Mouse (Mus musculus) embryo, embryonic 10.5 days (tissue): ENCODE measurements at regions not wholly inside any gene's neighbourhood (a gene's known extent, or its start where the extent isn't known, plus 50 kb on each side); places are given as distances from the start of the nearest gene placed in this dataset.
A peak's percentile ranks its signal among the peaks of the same experiment; 100 is the strongest.

ENCODE experiments used
- DNase-seq: peaks from one replicate; pipeline ENCODE4 v3.0.0-alpha.2; 2015; ENCODE audit warnings: low spot score

DNA sequence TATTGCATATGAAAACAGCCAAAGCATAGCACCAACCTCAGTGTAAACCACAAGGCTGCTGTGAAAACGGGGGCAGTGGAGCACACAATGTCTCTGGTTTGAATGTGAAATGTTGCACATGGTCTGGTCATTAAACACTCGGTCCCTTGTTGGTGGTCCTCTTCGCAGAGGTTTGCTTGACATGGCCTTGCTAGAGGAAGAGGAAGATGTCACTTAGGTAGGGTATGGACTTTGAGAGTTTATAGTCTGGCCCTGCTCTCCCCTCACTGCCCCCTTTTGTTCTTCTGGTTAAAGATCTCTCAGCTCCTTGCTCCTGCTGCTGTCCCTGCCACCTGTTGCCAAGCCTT lies 125.9 kb upstream of the Ift57 start:
- no peak for DNase-seq

GRCm38 (mm10) chr16:49578976-49579375 lies 120.1 kb upstream of the Ift57 start:
- DNase-seq, result no peak

GRCm38 (mm10) chr16:49580708-49581107 lies 118.3 kb upstream of the Ift57 start:
- DNase-seq, result no peak

DNA sequence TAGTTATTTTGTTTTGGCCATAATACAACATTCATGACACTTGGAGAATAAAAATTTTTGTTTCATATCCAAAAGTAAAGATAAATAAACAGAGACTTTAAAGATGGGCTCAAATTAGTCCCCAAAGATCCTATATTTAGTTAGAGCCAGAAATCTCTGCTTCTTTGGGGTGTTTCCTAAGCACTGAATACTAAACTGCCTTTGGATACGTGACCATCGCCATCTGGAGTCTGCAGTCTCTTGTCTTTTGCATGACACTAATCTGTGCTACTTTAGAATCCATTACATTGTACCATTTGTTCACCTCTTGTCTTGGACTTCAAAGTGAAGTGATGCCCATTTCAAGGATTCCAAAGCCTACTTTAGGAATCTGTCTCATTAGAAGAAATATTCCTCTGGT lies 92.5 kb upstream of the Ift57 start:
- DNase-seq, result no peak

GRCm38 (mm10) chr16:49614801-49615200 lies 84.2 kb upstream of the Ift57 start:
- no peak for DNase-seq

- no peak for DNase-seq
Measured at GRCm38 (mm10) chr16:49615342-49616020, 83.6 kb upstream of the Ift57 start.

- DNase-seq, result peak; percentile 9
Measured at GRCm38 (mm10) chr16:49616263-49616872, 82.7 kb upstream of the Ift57 start.

DNA sequence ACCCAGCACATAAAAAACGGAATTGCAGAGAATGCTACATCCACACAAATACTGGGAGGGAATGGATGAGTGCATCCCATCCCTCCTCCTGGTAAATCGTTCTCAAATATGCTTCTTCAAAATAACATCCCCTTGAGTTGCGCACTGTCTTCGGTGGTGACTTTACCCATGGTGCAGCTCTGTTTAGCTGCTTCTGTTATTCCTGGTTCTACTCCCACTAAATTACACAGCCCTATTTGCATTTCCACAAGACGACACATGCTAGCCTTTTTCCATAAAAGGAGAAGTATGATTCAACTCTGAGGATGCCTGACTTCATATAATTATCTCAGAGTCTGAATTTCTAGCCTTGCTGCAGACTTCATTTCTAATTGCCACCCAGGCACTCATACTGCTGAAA lies 65.5 kb upstream of the Ift57 start:
- no peak for DNase-seq

- no peak for DNase-seq
Measured at GRCm38 (mm10) chr16:49635506-49635905, 63.5 kb upstream of the Ift57 start.

DNA sequence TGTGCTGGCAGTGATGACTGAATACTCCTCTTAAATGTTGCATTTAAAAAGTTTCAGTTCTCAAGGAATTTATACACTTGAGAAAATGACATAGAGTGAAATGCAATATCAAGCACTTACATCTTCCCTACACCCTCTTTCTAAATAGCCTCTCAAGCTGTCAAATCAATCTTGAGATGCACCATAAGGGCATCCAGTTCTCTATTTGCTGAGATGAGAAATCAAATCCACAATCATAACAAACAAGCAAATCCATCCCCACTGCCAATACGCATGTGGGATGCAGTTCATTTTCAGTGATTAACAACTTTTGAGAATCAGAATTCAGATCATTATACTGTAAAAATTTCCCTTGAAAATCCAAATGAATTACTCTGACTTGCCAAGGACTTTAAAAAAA lies 62.6 kb upstream of the Ift57 start:
- no peak for DNase-seq

- no peak for DNase-seq
Measured at GRCm38 (mm10) chr16:49642696-49643095, 56.3 kb upstream of the Ift57 start.

- no peak for DNase-seq
Measured at GRCm38 (mm10) chr16:49644416-49644815, 54.6 kb upstream of the Ift57 start.

DNA sequence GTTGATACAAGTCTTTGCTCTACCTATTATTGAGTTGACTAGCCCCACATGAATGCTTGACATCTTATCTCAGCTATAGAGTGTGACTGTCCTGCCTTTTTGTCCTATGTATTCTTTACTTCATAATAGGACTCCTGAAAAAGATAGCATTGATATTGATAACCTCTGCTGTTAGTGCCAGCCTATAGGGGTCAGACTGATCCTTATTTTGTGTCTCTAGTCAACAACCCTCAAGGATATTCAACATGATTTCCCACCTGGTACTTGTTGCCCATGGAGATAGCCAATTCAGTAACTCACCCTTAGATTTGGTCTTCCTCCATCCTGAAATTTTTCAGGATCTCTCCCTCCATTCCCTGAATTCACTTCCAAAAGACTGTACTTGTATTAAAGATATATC lies 52.6 kb upstream of the Ift57 start:
- DNase-seq, result no peak
